Mouse (Mus musculus): ENCODE measurements around the gene Mcrs1.

DNA sequence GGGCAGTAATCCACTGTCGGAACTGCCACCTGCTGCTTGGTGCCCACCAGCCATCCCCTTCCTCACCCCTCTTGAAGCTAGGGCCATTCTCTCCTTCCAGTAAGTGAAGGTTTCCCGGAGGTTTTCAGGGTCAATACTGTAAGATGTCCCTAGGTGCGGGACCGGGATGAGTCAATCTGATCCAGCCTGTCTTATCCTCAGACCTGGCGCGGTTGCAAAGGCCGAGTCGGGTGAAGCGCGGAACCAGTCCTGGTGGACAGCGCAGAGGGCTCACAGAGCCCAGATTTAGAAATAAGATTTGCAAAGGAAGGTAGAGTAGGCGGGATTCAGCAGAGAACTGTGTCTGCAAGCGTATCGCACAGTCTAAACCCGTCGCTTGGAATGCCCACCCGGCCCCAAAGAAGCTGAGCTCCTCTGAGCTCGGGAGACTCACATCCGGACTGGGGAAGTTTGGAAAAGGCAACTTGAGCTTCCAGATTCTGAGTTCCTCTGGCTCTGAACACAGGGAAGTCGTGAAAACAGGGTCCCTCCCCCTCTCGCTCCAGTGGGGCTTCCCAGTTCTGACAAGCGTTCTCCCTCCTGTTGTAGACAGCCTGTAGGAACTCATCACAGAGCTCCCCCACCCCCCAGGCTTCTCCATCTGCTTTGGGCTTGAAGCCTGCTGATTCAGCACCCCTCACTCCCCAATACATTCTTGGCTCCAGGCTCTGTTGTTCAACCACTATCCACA is 26.5 kb downstream of the Mcrs1 start:
- TF ChIP-seq CTCF (IDR thresholded peaks at IDR 0.05) (no peak), EP300 (IDR thresholded peaks at IDR 0.05) (no peak)
